Mouse (Mus musculus): Measurements from ENCODE around the gene Wrap53. TPM values are rescaled to one million over a fixed set of nuclear protein-coding genes. Genes with fewer than 3 reads are reported as not detected.

Wrap53 gene
- polyA plus RNA-seq, 1 experiment from 2014 or later: 27.9 TPM

DNA sequence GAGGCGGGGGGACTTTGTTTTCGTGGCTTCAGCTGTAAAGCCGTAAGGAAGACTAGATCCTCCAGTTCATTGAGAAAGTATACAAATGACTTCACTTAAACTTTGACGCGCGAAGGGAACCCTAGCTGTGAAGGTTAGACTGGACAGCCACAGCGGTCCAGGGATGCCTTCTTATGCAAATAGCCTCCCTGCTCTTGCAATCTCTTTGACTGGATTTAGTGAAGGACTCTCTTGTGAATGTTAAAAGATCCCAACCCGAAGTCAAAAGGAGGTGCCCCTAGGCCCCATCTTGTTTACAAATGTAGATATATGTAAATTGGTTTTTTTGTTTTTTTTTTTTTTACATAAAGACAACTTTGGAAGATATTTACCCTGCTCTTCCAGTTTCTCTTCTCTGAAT, 1.8 kb upstream of the Wrap53 start:
- no peak for ATAC-seq (replicated peaks; ENCODE audit: low FRiP score)
- H3K4me1 ChIP-seq: peaks cover 41% of the 10 kb centered on the region
- no peaks in the 10 kb centered on the region for H3K27me3 ChIP-seq
- under 1% methylated on average over 8 of the region's 8 CpGs for WGBS
- H3K4me2 ChIP-seq: peak overlapping the region; percentile 86
- H3K27ac ChIP-seq: peak overlapping the region; percentile 97
- H3K9me3 ChIP-seq (replicated peaks): no peaks in the 10 kb centered on the region
- peak overlapping the region; percentile 66 for H3K4me3 ChIP-seq (replicated peaks)
- peaks cover 31% of the 10 kb centered on the region for H3K36me3 ChIP-seq
- peak overlapping the region; percentile 81 for H3K9ac ChIP-seq

DNA sequence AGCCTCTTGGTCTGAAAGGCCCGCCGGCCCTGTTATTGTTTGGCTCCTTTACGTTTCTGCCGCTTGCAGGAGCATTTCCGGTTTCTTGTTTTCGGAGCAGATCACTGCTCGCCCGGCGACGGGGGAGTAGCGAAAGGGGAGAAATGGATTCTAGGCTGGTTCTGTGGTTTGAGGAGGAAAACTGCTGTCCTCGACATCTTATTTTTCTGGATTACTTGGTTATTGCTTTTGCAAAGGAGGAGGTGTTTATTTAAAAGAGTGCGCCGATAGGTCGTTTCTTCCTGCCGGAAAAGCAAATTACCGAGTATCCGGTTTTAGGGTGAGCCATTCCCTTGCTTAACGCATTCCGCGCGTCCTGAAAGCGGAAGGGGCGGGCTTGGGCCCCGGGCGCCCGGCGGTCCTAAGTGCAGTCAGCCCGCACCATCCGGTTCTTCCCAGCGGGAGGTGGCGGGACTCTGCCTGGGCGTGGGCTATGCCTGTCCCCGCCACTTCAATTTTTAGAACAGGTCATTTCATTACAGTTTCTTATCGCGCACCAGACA, 1.2 kb upstream of the Wrap53 start:
- peak; percentile 86 for ATAC-seq (replicated peaks; ENCODE audit: low FRiP score)
- WGBS: 0% methylated on average over 36 of the region's 36 CpGs
- H3K9ac ChIP-seq: peak overlapping the region; percentile 81

DNA sequence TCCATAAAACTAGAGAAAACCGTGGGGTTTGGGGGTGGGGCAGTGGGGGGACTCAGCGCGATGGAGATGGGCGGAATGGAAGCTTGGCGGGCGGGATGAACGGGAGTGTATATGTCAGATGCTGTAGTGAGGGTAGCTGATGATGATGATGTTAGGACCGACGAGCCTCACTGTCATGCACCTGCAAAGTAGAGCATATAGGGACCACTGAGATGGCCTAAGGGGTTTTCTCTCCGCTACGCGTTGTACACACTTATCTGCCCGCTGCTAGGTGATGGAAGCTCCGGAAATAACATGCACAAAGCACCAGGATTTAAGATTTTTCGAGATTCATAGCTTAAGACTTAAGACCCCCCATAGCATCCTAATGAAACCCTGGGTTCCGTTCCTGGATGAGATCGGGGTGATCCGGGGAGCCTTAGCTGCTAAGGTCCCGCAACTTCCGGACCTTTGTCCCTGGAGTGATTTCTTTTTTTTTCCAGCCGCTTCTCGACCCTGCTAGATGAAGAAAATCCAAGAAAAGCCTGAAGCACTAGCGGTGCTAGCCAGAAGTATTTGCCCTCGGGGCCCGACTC, 604 bp upstream of the Wrap53 start:
- peaks cover 42% of the 10 kb centered on the region for H3K4me1 ChIP-seq
- H3K4me3 ChIP-seq (replicated peaks): peak overlapping the region; percentile 66
- no peaks in the 10 kb centered on the region for H3K27me3 ChIP-seq
- H3K36me3 ChIP-seq: peaks cover 29% of the 10 kb centered on the region
- peak overlapping the region; percentile 97 for H3K27ac ChIP-seq
- no peaks in the 10 kb centered on the region for H3K9me3 ChIP-seq (replicated peaks)
- WGBS: under 1% methylated on average over 25 of the region's 25 CpGs
- H3K4me2 ChIP-seq: peak overlapping the region; percentile 86
- peak overlapping the region; percentile 81 for H3K9ac ChIP-seq
- 0 out of 2 replicates have a peak, but pooled peaks have one; percentile 0 for ATAC-seq (replicated peaks; ENCODE audit: low FRiP score)

More for the DNA sequence above, 1.2 kb upstream of the Wrap53 start:
- peak overlapping the region; percentile 86 for H3K4me2 ChIP-seq
- H3K36me3 ChIP-seq: peaks cover 26% of the 10 kb centered on the region
- peak overlapping the region; percentile 66 for H3K4me3 ChIP-seq (replicated peaks)
- no peaks in the 10 kb centered on the region for H3K9me3 ChIP-seq (replicated peaks)
- H3K27me3 ChIP-seq: no peaks in the 10 kb centered on the region
- H3K27ac ChIP-seq: peak overlapping the region; percentile 97
- peaks cover 42% of the 10 kb centered on the region for H3K4me1 ChIP-seq

DNA sequence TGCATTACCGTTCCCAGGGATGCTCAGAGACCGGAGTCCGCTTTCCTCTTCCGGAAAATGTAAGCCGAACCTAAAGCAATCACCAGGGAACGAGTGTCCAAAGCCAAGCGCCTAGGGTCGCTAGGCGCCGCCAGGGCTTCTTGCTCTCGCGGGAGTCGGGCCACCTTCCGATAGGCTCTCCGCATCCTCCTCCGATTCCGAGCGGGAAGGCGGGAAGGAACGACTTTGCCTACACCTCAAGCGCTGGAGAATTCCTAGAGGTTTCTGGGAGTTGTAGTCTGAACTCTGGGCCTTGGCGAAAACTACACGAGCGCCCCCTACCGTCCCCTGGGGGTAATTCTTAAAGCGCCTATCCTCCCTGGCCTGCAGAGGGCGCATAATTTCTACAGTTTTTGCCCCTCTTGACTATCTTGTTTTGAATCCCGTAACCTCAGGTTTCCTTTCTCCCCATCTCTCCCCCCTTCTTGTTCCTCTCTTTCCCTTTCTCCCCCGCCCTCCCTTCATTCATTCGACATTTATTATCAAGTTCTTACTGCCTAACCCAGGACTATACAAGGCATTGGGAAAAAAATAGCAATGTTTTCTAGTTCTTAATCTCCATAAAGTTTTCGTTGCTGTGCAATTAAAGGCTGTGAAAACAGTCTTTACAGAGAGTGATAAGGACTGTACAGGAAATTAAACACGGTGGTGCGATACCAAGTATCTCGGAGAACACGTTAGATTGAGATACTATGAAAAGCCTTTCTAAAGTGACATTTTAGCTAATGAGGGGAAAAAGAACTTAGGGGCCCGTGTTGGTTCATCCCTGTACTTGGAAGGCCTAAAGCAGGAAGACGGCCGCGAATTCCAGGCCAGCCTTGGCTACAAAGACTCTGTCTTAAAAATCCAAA, 682 bp downstream of the Wrap53 start:
- Histone ChIP-seq H3K27ac (peak overlapping the region; percentile 97), H3K9me3 (replicated peaks) (no peaks in the 10 kb centered on the region), H3K36me3 (peaks cover 33% of the 10 kb centered on the region), H3K4me1 (peaks cover 46% of the 10 kb centered on the region), H3K4me2 (peak overlapping the region; percentile 86), H3K9ac (peak overlapping the region; percentile 81), H3K4me3 (replicated peaks) (peak overlapping the region; percentile 66), H3K27me3 (no peaks in the 10 kb centered on the region)
- peak; percentile 94 for ATAC-seq (replicated peaks; ENCODE audit: low FRiP score)
- 2% methylated on average over 39 of the region's 39 CpGs for WGBS

DNA sequence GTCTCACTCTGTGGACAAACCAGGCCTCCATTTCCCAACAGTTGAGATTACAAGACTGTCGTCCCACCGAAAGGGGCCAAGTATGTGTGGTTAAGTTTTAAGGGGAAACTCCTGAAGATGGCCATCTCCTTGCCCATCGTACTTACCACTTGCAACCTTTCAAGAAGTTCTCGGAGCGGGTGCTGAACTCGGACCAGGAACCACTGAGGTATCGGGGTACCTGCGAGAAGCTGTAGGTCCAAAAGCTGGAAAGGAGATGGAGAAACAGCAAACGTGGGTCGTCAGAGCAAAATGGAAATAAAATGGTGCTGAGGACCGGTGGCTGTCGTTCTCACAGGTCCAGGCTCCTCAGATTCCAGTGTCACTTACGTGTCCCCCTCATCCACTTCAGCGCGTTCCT, 1.8 kb downstream of the Wrap53 start:
- no peak for ATAC-seq (replicated peaks; ENCODE audit: low FRiP score)
- Histone ChIP-seq H3K9me3 (replicated peaks) (no peaks in the 10 kb centered on the region), H3K4me3 (replicated peaks) (peak overlapping the region; percentile 66), H3K4me2 (peak overlapping the region; percentile 86), H3K4me1 (peaks cover 46% of the 10 kb centered on the region), H3K27ac (peak overlapping the region; percentile 83), H3K9ac (peak overlapping the region; percentile 63), H3K27me3 (no peaks in the 10 kb centered on the region), H3K36me3 (peaks cover 39% of the 10 kb centered on the region)
- 10% methylated on average over 15 of the region's 15 CpGs for WGBS

DNA sequence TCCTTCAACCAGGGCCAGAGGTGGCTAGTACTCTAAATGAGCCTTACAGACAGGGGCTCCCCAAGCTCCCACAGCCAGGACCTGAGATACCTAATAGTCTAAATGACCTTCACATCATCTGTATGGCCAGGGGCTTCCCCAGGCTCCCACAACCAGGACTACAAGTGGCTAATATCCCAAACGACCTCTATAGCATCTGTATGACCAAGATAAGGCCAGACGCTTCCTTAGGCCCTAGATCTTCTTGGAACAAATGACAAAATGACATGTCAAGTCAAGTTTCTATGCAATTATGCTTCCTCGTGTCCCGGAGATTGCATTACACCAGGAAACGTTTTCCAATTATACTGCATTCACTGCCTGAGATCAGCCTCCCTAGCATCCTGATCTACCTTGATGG, 3.7 kb downstream of the Wrap53 start:
- H3K36me3 ChIP-seq: peaks cover 48% of the 10 kb centered on the region
- no peaks in the 10 kb centered on the region for H3K27me3 ChIP-seq
- H3K4me2 ChIP-seq: no peak overlapping the region
- WGBS: 73% methylated on average over 5 of the region's 5 CpGs
- H3K9me3 ChIP-seq (replicated peaks): no peaks in the 10 kb centered on the region
- H3K4me1 ChIP-seq: peaks cover 30% of the 10 kb centered on the region
- ATAC-seq (replicated peaks; ENCODE audit: low FRiP score): no peak
- no peak overlapping the region for H3K27ac ChIP-seq
- H3K9ac ChIP-seq: no peak overlapping the region
- no peak overlapping the region for H3K4me3 ChIP-seq (replicated peaks)

DNA sequence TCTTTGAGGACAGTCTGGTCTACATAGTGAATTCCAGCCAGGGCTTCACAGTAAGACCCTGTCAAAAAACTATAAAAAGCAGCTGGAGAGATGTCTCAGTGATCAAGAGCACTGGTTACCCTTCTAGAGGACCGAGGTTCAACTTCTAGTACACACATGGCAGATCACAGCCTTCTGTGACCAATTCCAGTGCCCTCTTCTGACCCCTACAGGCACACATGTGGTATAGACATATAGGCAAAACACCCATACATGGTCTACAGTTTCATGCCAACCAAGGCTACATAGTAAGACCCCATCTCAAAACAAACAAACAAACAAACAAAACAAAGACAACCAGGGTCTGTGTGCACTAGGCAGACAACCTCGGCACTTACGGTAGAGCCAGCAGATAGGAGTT, 4.8 kb downstream of the Wrap53 start:
- peaks cover 59% of the 10 kb centered on the region for H3K36me3 ChIP-seq
- no peak for ATAC-seq (replicated peaks; ENCODE audit: low FRiP score)
- H3K4me2 ChIP-seq: no peak overlapping the region
- no peaks in the 10 kb centered on the region for H3K27me3 ChIP-seq
- no peak overlapping the region for H3K9ac ChIP-seq
- no peaks in the 10 kb centered on the region for H3K9me3 ChIP-seq (replicated peaks)
- peaks cover 30% of the 10 kb centered on the region for H3K4me1 ChIP-seq
- WGBS: 55% methylated on average over 3 of the region's 3 CpGs
- H3K4me3 ChIP-seq (replicated peaks): no peak overlapping the region
- H3K27ac ChIP-seq: no peak overlapping the region

DNA sequence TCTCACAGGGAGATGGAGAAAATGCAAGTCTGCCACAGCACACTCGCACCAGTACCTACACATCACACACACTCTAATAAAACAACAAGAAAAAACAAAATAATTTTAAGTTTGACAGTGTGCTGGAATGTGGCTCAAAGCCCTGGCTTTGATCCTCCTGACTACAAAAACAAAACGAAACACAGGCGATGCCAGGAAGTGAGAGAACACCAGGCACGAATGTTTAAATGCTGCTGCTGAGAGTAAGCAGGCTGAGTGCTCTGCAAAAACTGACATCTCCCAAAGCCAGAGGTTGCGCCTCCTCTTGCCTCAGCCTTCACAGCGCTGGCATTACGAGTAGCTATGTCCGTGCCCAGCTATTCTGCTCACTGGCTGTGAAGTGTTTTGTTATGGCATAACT, 14.9 kb downstream of the Wrap53 start:
- Histone ChIP-seq H3K4me1 (peaks cover 20% of the 10 kb centered on the region), H3K9me3 (replicated peaks) (no peaks in the 10 kb centered on the region), H3K9ac (no peak overlapping the region), H3K4me2 (no peak overlapping the region), H3K4me3 (replicated peaks) (no peak overlapping the region), H3K36me3 (peaks cover 77% of the 10 kb centered on the region), H3K27me3 (0 out of 2 replicates have a peak, but pooled peaks cover 3% of the 10 kb centered on the region), H3K27ac (no peak overlapping the region)
- WGBS: 57% methylated on average over 8 of the region's 8 CpGs
- no peak for ATAC-seq (replicated peaks; ENCODE audit: low FRiP score)

DNA sequence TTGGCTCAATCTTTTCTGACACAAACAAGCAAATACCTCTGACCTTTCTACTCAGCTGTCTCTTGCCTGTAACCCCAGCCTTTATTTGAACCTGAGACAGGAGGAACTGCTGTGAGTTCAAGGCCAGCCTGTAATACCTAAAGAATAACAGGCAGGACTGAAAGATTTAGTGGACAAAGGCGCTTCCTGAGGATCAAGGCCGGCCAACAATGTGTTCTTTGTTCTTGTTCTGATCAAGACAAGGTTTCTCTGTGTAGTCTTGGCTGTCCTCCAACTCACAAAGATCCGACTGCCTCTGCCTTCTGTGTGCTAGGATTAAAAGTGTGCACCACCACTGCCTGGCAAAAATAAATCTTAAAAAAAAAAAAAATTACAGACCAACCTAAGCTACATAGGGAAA, 15.7 kb downstream of the Wrap53 start:
- ATAC-seq (replicated peaks; ENCODE audit: low FRiP score): no peak
- 55% methylated on average over 3 of the region's 3 CpGs for WGBS
- Histone ChIP-seq H3K36me3 (peaks cover 70% of the 10 kb centered on the region), H3K4me1 (peaks cover 27% of the 10 kb centered on the region), H3K27me3 (0 out of 2 replicates have a peak, but pooled peaks cover 3% of the 10 kb centered on the region), H3K4me3 (replicated peaks) (no peak overlapping the region), H3K9me3 (replicated peaks) (no peaks in the 10 kb centered on the region), H3K27ac (no peak overlapping the region), H3K4me2 (no peak overlapping the region), H3K9ac (no peak overlapping the region)

DNA sequence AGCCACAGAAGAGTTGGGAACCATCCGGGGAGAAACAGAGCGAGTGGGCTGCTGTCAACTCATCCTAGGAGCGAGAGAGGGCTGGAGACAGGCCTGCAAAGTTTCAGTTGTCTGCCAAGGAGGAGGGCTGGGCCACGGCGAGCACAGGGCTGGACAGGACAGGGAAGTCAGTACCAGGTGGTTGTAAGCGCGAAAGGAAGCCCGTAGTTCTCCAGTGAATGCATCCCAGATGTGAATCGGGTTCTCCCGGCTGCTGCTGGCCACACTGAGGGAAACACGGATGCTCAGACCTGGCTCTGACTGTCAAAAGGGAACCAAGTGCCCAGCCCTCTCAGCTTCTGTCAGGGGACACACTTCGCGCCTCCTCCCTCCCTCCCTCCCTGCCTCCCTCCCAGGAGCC, 16.7 kb downstream of the Wrap53 start:
- peaks cover 66% of the 10 kb centered on the region for H3K36me3 ChIP-seq
- no peak overlapping the region for H3K9ac ChIP-seq
- 0 out of 2 replicates have a peak, but pooled peaks cover 3% of the 10 kb centered on the region for H3K27me3 ChIP-seq
- no peak overlapping the region for H3K27ac ChIP-seq
- 90% methylated on average over 13 of the region's 13 CpGs for WGBS
- ATAC-seq (replicated peaks; ENCODE audit: low FRiP score): no peak
- H3K4me3 ChIP-seq (replicated peaks): no peak overlapping the region
- H3K4me1 ChIP-seq: peaks cover 37% of the 10 kb centered on the region
- H3K4me2 ChIP-seq: no peak overlapping the region
- no peaks in the 10 kb centered on the region for H3K9me3 ChIP-seq (replicated peaks)

DNA sequence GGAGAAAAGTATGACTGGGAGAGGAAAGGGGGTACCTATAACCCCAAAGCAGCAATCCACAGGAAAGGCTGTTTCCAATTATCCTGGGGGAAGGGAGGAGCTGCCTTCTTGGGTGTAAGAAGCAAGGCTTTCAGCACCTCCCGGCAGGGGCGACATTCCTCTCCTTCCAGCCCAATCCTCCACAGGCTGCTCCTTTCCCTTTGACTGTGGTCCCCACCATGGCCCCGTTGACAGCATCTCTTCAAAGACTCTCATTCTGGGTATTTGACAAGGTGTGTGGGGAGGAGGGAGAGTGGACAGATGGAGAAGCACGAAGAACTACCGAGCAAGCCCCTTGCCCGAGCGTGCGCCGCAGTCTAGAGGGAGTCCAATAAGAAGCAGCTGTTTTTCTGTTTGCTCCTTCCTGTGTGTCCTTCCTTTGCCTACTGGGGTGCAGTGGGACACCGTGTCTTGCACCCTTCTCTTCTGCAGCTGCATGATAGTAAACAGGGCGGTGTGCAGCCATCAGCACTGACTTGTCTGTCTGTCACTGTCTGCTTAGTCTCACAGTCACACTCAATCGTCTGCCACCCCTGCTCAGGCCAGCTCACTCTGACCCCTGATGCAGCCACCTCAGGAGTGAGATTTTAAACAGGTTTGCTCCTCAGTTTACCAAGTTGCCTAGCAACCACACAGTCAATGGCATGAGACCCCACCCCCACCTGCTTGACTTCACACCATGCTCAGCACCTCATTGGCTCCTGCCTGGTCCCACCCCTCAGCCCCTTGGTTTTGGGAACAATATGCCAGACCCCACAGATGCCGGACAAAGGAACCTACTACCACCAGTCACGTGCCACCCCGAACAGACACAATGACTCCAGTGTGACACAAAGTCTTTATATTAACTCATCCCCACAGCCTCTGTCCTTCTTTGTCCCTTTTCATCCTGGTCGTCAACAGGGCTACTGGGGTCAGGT, 18.9 kb downstream of the Wrap53 start:
- peaks cover 46% of the 10 kb centered on the region for H3K36me3 ChIP-seq
- WGBS: 43% methylated on average over 16 of the region's 16 CpGs
- no peak overlapping the region for H3K27ac ChIP-seq
- H3K9ac ChIP-seq: peak overlapping the region; percentile 85; the same call in 1 of the 2 replicates
- ATAC-seq (replicated peaks; ENCODE audit: low FRiP score): no peak
- H3K4me3 ChIP-seq (replicated peaks): peak overlapping the region; percentile 63
- H3K4me2 ChIP-seq: peak overlapping the region; percentile 98
- H3K9me3 ChIP-seq (replicated peaks): no peaks in the 10 kb centered on the region
- H3K4me1 ChIP-seq: peaks cover 48% of the 10 kb centered on the region
- H3K27me3 ChIP-seq: peaks cover 8% of the 10 kb centered on the region

Measured in kidney, embryonic 15.5 days (tissue).